24 mouse cellular contexts compared by ENCODE assay signal in genomic region chr16:96120022-96120623, GRCm38 (mm10). TPM values are rescaled to one million over a fixed set of nuclear protein-coding genes. Genes with fewer than 3 reads are reported as not detected.
DNase-seq lines count a peak whose midpoint lies in the region; ATAC-seq lines count a peak whose summit lies in the region.
"Had no signal": no experiment of that assay in that cellular context is flagged by ENCODE, and none has a peak within 500 bp of the region (broad histone marks: within the 10 kb centered on the region; RNA-seq: fewer than 3 reads in every experiment).

No protein-coding gene starts in this region.

- H3K27me3 ChIP-seq in limb, embryonic 12.5 days: no peaks in the 10 kb centered on the region
- no peaks in the 10 kb centered on the region for H3K27me3 ChIP-seq in limb, embryonic 10.5 days (ENCODE audit: low read depth, poor library complexity, severe bottlenecking)
- H3K27me3 ChIP-seq in intestine, embryonic 16.5 days (replicated peaks; ENCODE audit: control insufficient read depth, insufficient read depth, low read length): no peaks in the 10 kb centered on the region
- H3K27me3 ChIP-seq: forebrain, embryonic 13.5 days; hindbrain, embryonic 12.5 days; Patski had no signal

- H3K9me3 ChIP-seq in limb, embryonic 12.5 days: 0 out of 2 replicates have a peak, but pooled peaks cover 2% of the 10 kb centered on the region
- no peaks in the 10 kb centered on the region for H3K9me3 ChIP-seq in limb, embryonic 10.5 days (replicated peaks)
- H3K9me3 ChIP-seq in intestine, embryonic 16.5 days (ENCODE audit: control insufficient read depth, low read length): no peaks in the 10 kb centered on the region
- H3K9me3 ChIP-seq: embryonic facial prominence, embryonic 10.5 days; forebrain, embryonic 13.5 days; G1E; heart, embryonic 10.5 days; hindbrain, embryonic 12.5 days had no signal

- 73% methylated on average over 4 of the region's 4 CpGs for WGBS in limb, embryonic 12.5 days
- 88% methylated on average over 4 of the region's 4 CpGs for WGBS in limb, embryonic 10.5 days
- 51% methylated on average over 4 of the region's 4 CpGs for WGBS in intestine, embryonic 16.5 days

- peak overlapping the region; percentile 56; the same call in 1 of the 2 replicates for H3K27ac ChIP-seq in limb, embryonic 12.5 days
- no peak overlapping the region for H3K27ac ChIP-seq in limb, embryonic 10.5 days
- no peak overlapping the region for H3K27ac ChIP-seq in intestine, embryonic 16.5 days (ENCODE audit: low read length)
- H3K27ac ChIP-seq: embryonic facial prominence, embryonic 10.5 days; forebrain, embryonic 13.5 days; heart, embryonic 10.5 days; hindbrain, embryonic 12.5 days; hindbrain, postnatal 0 days had no signal

- no peak overlapping the region for H3K9ac ChIP-seq in limb, embryonic 12.5 days (replicated peaks)
- H3K9ac ChIP-seq in intestine, embryonic 16.5 days (ENCODE audit: low read depth, low read length): no peak overlapping the region
- H3K9ac ChIP-seq: forebrain, embryonic 13.5 days; forebrain, postnatal 0 days; hindbrain, embryonic 12.5 days had no signal

- no peak for ATAC-seq in limb, embryonic 12.5 days (ENCODE audit: insufficient number of reproducible peaks, insufficient read depth, low FRiP score, low TSS enrichment, low read depth)
- ATAC-seq in intestine, embryonic 16.5 days: 0 out of 2 replicates have a peak, but pooled peaks have one; percentile 31
- ATAC-seq: activated CD4-positive, CD25-positive, alpha-beta regulatory T cell, adult 4 months; CD4-positive, CD25-positive, alpha-beta regulatory T cell, adult 4 months; forebrain, embryonic 13.5 days; forebrain, postnatal 0 days; Patski had no signal

- peaks cover 46% of the 10 kb centered on the region for H3K36me3 ChIP-seq in limb, embryonic 12.5 days
- peaks cover 50% of the 10 kb centered on the region for H3K36me3 ChIP-seq in limb, embryonic 10.5 days
- H3K36me3 ChIP-seq in intestine, embryonic 16.5 days (ENCODE audit: control insufficient read depth, insufficient read depth, low read length): peaks cover 15% of the 10 kb centered on the region

- DNase-seq in limb, embryonic 10.5 days (ENCODE audit: low spot score): no peak
- peak; percentile 44 for DNase-seq in NIH3T3 (ENCODE audit: low read depth)
- no peak for DNase-seq in cerebellum, postnatal 4 days (ENCODE audit: low spot score in 2 of 2)
- no peak for DNase-seq in right cerebral cortex, postnatal 36 days (ENCODE audit: low spot score in 2 of 2)
- DNase-seq in embryo, embryonic 10.5 days (ENCODE audit: low spot score): no peak
- DNase-seq: adrenal gland, adult 8-10 months; cerebellum, adult 11-12 months; cerebellum, adult 9-10 months; cerebellum, postnatal 25 days; forebrain, postnatal 0 days; heart, adult 18-20 months; heart, postnatal 10 days; heart, postnatal 4 days had no signal

- H3K4me2 ChIP-seq in limb, embryonic 12.5 days: no peak overlapping the region
- no peak overlapping the region for H3K4me2 ChIP-seq in intestine, embryonic 16.5 days (ENCODE audit: low read depth, low read length)
- H3K4me2 ChIP-seq: forebrain, embryonic 13.5 days; hindbrain, embryonic 12.5 days had no signal

- H3K4me3 ChIP-seq in limb, embryonic 12.5 days (replicated peaks): no peak overlapping the region
- no peak overlapping the region for H3K4me3 ChIP-seq in limb, embryonic 10.5 days
- no peak overlapping the region for H3K4me3 ChIP-seq in intestine, embryonic 16.5 days (ENCODE audit: low read length)
- H3K4me3 ChIP-seq: embryonic facial prominence, embryonic 10.5 days; forebrain, embryonic 13.5 days; heart, embryonic 10.5 days; hindbrain, embryonic 12.5 days had no signal

- peaks cover 3% of the 10 kb centered on the region; the same call in 1 of the 2 replicates for H3K4me1 ChIP-seq in limb, embryonic 12.5 days (replicated peaks)
- no peaks in the 10 kb centered on the region for H3K4me1 ChIP-seq in limb, embryonic 10.5 days
- H3K4me1 ChIP-seq in intestine, embryonic 16.5 days (ENCODE audit: control insufficient read depth, insufficient read depth, low read length): no peaks in the 10 kb centered on the region

RNA-seq across cellular contexts. Expression of gene Hmgn1, which starts 7.4 kb away (rescaled TPM):
- 916 and 1,014 TPM in 2 replicates for polyA plus RNA-seq in limb, embryonic 12.5 days (2016; fragmentation: Nextera tagmentation; extraction: Ambion mirVana)
- 979 and 1,015 TPM in 2 replicates for polyA plus RNA-seq in limb, embryonic 10.5 days (2016; fragmentation: Nextera tagmentation; extraction: Ambion mirVana)
- polyA plus RNA-seq in intestine, embryonic 16.5 days (2015; fragmentation: Nextera tagmentation; extraction: Ambion mirVana): 404 and 487 TPM in 2 replicates

RNA-seq across cellular contexts. Expression of gene Wrb, which starts 25.1 kb away (rescaled TPM):
- polyA plus RNA-seq in limb, embryonic 12.5 days (2016; fragmentation: Nextera tagmentation; extraction: Ambion mirVana): 65.9 and 68.4 TPM in 2 replicates
- 78.2 and 79.6 TPM in 2 replicates for polyA plus RNA-seq in limb, embryonic 10.5 days (2016; fragmentation: Nextera tagmentation; extraction: Ambion mirVana)
- polyA plus RNA-seq in intestine, embryonic 16.5 days (2015; fragmentation: Nextera tagmentation; extraction: Ambion mirVana): 46.9 and 53.2 TPM in 2 replicates

RNA-seq across cellular contexts. Expression of gene Brwd1, which starts 37.8 kb away (rescaled TPM):
- 140 and 144 TPM in 2 replicates for polyA plus RNA-seq in limb, embryonic 12.5 days (2016; fragmentation: Nextera tagmentation; extraction: Ambion mirVana)
- 123 and 146 TPM in 2 replicates for polyA plus RNA-seq in limb, embryonic 10.5 days (2016; fragmentation: Nextera tagmentation; extraction: Ambion mirVana)
- 47.0 and 51.6 TPM in 2 replicates for polyA plus RNA-seq in intestine, embryonic 16.5 days (2015; fragmentation: Nextera tagmentation; extraction: Ambion mirVana)
